Mouse (Mus musculus): ENCODE measurements around the gene Tmem30c. TPM values are rescaled to one million over a fixed set of nuclear protein-coding genes. Genes with fewer than 3 reads are reported as not detected.
"Not testable (repeated sequence)": the region's sequence is repeated elsewhere in the genome, so short reads cannot be mapped to it uniquely, and the experiment has no call there.

Gene Tmem30c
- polyA plus RNA-seq, 3 experiments from 2014 or later = 0.11 TPM; not detected in 2

- no peak for ATAC-seq
Measured at GRCm38 (mm10) chr16:57295216-57295934, 2.7 kb upstream of the Tmem30c start.

DNA sequence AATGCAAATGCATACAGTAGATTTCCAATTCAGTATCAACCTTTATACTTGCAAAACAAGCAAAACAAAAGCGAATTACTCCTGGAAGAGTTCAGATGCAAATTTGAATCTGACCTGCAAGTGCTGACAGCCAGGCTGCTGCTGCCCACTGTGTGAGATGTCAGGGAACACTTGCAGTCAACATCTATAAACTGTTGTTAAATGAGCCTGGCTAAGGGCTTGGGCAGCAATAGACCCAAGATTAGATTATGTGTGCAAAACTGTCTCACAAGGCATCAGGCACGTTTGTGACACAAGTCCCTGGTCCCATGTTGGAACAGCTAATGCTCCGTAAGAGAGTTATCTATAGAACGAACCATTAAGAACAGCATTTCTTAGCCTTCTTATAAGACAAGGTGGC lies 369 bp downstream of the Tmem30c start:
- no peak for ATAC-seq

GRCm38 (mm10) chr16:57291696-57292095 lies 969 bp downstream of the Tmem30c start:
- ATAC-seq = no peak

GRCm38 (mm10) chr16:57281417-57281816 lies 11.2 kb downstream of the Tmem30c start:
- ATAC-seq = no peak

DNA sequence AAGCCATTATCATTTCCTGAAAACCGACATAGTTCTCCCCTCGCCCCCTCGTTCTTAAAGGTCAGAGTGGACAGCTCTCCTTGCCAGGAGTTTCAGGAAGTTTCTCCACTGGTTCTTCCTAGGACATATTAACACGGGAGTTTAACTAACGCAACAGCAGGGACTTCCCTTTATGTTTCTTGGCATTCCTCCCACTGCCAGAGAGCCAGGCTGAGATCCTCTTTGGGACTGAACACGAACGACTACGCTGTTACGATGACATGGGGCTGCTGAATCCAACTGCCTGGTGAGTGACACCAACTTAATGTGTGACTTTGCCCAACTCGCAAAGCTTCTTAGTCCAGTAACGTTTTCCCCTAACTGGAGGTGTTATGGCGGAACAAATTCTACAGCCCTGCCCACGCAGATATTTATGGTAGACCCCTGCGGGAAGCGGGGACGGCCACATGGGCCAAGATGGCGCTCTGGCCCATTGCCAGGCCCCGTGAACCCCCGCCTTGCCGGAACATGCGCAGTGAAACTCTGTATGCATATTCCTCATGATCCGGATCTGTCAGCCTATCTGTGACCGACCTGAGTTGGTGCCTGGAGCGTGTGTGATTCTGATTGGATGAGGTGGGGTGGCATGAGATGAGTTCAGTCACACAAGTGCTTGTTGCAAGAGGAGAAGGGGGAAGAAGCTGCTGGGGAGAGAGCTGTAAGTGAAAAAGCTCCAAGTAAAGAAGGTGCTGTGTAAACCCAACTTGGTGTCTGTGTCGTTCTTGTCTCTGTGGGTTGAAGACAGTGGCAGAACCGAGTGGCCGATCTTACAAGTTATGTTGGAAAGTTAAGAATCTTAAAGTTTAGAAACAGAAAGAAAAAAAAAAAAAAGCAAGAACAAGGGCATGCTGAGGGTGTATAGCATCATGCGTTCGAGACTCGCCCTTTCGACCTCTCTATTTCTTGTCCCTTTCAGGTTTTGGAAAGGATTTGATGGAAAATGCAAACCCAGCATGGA lies 12.1 kb downstream of the Tmem30c start:
- no peak for ATAC-seq

DNA sequence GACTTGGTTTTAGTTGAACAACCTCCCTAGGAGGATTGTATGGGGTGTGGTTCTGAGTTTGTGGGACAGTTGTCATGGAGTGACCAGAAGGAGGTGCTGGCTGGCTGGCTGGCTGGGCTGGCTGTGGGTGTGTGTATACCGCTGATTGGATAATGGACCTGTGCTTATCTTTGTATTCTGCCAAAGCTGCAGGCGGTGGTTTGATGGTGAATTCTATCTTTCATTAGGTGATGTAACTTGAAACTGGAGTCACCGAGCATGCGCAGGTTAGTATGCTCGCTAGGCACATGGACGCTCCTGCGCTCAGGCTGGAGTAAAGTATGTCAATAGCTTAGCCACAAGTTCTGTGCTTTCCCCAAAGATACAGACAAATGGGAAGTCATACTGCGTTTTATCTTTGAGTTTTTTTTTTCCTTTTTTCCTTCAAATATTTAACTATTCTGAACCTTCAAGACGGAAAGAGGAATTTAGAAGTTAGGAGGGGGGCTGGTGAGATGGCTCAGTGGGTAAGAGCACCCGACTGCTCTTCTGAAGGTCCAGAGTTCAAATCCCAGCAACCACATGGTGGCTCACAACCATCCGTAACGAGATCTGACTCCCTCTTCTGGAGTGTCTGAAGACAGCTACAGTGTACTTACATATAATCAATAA lies 13.6 kb downstream of the Tmem30c start:
- ATAC-seq = no peak

DNA sequence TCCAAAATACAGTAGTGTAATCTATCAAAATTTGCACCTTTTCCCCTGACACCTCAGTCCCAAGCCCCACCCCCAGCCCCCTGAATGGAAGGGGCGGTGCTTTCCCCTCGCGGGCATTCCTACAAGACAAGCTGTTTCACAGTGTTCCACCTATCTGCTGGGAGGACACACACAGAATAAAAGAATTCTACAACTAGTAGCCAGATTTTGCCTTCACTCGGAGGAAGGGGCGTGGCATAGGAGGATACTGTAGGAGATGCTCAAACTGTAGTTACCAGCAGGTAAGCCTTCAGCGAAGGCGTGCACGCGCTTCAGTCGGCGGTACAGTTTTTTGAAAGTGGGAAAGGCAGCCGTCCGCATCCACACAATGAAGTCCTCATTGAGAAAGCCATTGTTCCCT lies 22.9 kb downstream of the Tmem30c start:
- no peak for ATAC-seq

DNA sequence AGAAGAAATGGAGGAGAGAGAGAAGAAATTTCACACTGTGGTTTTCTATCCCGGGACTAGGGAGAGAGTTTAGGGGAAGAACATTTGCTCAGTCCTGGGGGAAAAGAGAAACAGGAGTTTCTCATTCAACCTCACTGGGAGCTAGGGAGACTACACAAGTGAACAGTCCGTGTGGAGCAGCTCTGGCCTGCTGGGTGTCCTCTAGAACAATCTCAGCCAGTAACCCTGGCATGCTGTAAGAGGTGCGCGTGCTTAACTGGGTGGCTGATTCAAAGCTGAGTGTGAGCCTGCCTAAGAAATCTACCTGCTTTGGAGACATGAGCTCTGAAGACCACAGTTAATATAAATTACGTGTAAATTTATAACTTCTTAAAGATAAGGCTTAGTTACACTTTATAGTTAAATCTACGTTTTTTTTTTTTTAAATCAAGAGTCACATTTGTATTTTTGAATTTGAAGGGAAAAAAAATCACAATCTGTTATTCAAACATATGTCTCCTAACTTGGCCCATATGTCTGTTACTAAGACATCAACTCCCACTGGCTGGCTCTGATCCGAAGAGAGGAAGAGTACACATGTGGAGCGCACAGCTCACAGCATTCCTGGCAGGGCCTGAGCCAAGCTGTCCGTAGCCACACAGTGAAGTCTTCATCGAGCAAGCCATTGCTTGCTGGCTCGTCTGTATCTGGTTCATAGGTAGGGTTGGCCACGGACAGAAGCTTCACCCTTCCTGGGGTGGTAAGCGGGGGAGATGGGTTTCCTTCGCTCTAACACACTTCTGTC lies 24.4 kb downstream of the Tmem30c start:
- ATAC-seq = no peak

DNA sequence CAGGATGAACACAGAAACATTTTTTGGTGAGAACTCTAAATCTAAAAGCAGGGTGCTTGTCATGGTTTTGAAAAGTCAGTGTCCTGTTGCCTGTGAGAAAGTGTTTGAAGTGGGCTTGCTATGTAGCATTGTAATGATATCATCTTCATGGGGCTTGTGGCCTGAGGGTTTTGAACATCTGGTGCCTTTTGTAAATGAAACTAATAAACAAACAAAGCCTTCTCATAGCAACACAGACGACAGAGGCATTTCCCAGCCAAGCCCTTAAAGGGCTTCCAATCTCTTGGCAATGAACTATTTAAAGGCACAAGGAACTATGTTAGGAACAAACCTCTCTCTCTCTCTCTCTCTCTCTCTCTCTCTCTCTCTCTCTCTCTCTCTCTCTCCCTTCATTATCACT lies 25.6 kb downstream of the Tmem30c start:
- no peak for ATAC-seq

DNA sequence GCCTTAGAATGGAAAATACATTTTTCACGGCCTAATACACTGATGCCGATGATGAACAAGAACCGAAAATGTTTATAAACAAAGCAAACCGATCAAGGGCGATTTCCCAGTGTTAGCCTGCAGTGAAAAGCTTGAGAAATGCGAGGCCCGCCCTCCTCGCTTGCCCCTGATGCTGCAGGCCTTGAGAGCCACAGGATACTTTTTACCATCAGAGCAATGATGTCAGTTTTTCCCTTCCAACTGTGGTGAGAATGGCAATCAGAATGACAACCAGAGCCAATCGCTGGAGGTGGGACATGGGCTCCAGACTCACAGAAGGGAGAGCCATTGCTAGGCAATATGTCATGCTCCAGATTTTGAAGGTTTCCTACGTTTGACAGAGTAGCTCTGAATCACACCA lies 32.5 kb downstream of the Tmem30c start:
- ATAC-seq = no peak

DNA sequence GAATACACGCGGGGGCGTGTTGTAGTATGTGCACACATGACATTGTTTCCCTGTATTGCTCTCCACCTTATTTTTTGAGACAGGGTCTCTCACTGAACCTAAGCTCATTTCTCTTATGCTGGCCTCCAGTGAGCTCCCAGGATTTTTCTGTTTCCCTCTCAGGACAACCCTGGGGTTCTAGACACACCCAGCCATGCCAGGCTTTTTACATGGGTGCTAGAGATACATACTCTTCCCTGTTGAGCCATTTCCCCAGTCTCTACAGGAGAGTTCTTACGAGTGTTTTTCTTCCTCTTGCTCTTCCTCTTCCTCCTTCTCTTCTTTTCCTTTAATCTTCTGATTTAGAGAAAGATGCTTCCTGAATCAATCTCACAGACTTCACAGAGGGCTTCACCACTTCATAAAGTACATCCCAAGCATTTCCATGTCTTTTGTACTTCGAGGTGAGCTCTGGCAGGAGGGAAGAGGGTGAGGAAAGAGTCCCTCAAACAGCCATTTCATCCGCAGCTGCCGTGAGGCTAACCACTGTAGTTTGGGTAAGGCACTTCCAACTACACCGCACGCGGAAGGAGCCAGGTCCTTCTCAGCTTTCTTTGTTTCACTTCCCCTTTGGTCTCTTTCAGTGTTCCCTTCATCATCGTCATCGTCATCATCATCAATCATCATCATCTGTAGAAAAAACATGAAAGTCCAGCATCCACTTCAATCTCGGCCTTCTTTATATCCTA lies 33.1 kb downstream of the Tmem30c start:
- no peak for ATAC-seq

GRCm38 (mm10) chr16:57251589-57252421 lies 40.9 kb downstream of the Tmem30c start:
- no peak for ATAC-seq

DNA sequence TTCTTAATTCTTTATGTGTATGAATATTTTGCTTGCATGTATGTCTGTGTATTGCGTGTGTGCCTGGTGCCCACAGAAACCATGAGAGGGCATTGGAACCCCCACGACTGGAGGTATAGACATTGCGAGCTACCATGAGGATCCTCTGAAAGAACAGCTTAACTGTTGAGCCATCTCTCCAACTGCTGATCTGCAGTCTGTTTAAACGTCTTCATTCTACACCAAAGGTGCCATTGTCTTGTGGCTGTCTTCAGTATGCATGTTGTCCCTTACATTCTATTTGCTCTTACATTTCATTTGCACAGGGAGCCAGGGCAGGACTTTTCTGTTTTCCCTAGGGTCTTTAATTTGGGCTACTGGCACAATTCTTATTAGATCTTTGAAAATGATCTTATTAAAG lies 41.7 kb downstream of the Tmem30c start:
- no peak for ATAC-seq

GRCm38 (mm10) chr16:57247464-57247863 lies 45.2 kb downstream of the Tmem30c start:
- no peak for ATAC-seq

GRCm38 (mm10) chr16:57246596-57246995 lies 46.1 kb downstream of the Tmem30c start:
- ATAC-seq = no peak

- ATAC-seq = peak; percentile 82
Measured at GRCm38 (mm10) chr16:57243858-57244248, 48.8 kb downstream of the Tmem30c start.

DNA sequence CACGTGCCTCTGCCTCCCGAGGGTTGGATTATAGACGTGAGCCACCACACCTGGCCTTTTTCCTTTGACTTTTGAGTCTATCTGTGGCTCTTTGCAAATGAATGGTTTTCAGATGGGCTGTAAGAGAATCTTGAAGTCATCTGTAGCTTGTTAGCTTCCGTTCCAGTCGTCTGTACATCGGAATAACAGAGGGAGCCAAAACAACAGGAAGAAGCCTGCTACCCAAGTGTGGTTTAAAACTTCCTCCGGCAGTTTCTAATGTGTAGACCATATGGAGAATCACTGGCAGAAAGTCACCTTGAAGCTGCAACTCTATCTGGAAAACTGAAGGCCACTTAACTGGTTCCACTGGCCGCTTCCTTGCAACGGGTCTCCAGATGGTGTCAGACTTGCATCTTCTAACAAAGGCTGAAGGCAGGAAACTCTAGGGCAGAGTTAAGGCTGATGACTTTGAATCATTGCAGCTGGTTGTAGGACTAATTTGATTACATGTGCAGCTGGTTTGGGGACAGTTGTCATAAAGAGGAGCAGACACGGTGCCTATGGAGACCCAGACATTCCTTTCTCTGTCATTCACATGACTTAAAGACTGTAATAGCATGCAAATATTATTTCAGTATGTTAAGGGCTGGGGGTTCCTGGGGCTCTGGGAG lies 49.3 kb downstream of the Tmem30c start:
- peak; percentile 72 for ATAC-seq

GRCm38 (mm10) chr16:57242857-57243204 lies 49.8 kb downstream of the Tmem30c start:
- ATAC-seq = no peak

GRCm38 (mm10) chr16:57235871-57236510 lies 56.7 kb downstream of the Tmem30c start:
- no peak for ATAC-seq

- ATAC-seq = not testable (repeated sequence)
Measured at GRCm38 (mm10) chr16:57231937-57232310, 60.7 kb downstream of the Tmem30c start.
